Mouse (Mus musculus) layer of hippocampus, postnatal 10 days (tissue): ENCODE measurements at regions not wholly inside any gene's neighbourhood (a gene's known extent, or its start where the extent isn't known, plus 50 kb on each side); places are given as distances from the start of the nearest gene placed in this dataset.

Source experiments
- DNase-seq, 2 experiments: peaks; one replicate each; pipeline ENCODE4 v3.0.0; 2021; ENCODE audit warnings: low spot score in 2 of 2
- microRNA-seq, 2 experiments: library from miRNA; unstranded; fragments of <30 nt; microRNA quantifications; one replicate each; pipeline ENCODE4 v1.2.0; 2021

DNA sequence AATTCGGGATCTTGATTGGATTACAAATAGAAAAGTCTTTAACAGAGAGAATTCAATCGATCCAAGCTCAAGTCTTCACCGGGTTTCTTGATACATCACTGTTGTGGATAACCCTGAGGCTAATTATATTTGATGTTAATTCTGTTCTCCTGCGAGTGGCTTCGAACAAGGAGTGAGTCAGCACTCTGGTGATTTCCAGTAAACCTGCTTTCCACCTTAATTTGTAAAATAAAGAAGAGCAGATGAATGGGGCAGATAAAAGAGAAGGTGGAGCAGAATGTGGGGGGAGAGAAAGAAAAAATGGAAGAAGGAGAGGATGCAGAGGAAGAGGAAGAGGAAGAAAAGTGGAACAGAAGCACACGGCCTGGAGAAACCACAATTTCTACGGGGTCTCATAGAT is 137.5 kb upstream of the Tll1 start:
- DNase-seq, result no peak

DNA sequence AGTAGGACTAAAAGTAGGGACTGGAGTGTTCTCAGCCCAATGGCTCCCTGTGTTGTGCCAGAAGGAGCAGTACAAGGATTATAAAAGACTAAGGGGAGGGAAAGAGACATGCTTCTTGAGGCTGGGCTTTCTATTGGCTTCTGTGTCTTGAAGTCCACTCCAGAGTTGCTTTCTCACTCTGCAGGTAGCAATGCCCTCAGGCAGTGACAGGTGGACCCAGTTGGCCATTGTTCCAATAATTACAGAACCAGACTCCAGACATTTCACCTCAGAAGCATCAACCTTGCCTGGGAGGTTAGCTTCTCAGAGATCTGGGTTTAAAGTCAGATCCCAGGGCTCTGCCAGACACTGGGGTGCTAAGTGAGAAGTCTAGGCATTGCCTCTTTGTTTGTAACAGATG is 136.3 kb upstream of the Tll1 start:
- no peak for DNase-seq

DNA sequence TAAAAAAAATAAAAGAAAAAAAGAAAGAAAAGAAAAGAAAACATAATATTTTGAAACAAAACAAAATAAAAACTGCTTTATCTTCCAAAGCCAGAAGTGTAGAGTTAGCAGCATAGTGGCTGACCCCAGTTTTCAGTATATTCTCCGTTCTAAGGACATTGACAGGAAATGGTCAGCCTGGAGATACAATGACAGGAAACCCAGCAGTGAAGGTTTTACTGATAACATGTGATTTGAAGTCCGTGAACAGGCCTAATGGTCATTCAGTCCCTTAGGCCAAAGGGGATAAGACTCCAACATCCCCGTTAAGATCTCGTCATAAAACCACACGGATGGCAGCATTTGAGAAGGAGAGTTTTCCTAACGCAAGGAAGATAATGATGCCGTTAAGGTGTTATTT is 131.3 kb upstream of the Tll1 start:
- DNase-seq, result no peak

DNA sequence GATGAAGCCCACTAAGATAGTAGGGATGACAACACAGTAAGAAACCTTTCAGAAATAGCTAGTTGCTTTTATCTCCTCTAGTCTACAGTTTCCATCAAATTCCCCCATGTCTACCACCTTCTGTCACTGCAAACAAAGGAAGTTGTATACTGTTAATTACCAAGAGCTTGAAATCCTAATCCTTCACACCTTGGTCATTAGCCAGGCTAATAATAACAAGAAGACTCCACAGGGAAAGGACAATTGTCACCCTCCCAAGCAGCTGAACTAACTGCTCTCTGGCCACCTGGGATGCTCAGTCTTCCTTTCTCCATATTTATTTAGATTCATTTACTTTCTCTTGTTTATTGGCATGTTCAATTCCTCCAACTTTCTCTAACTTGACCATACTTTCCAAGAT is 130.5 kb upstream of the Tll1 start:
- DNase-seq, result no peak

DNA sequence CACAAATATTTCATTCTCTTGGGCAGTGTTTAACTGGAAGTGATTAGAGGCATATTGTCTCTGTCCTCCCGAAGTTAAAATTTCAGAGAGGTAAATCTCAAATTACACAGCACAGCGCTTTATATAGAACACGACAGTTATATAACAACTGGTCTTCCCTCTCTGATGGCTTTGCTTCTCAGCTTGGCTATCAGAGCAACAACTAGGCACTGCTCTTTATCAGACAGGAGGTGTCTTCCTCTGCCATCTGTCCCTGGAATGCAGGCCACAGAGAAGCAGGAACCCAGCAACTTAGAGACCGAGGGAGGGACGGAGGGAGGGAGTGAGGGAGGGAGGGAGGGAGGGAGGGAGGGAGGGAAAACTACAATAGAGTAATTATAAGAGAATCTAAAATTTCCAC is 129.4 kb upstream of the Tll1 start:
- DNase-seq, result no peak

DNA sequence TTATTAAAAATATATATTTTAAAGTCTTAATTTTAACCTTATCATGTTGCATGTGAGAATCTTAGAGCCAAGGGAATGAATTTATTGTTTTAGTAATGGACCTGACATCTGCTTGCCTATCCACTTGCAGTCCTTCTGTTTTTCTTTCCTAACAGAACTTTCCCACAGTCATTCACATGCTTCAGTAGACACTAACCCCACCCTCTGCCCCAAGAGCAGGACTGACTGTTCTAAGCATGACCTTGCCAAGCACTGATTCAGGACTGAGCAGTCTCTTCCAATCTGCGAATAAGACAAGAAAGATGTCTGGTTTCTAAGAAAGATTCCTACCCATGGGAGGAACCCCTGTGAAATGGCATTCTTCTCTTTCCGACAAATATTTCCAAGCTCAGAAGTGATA is 117.9 kb upstream of the Tll1 start:
- DNase-seq, result no peak

DNA sequence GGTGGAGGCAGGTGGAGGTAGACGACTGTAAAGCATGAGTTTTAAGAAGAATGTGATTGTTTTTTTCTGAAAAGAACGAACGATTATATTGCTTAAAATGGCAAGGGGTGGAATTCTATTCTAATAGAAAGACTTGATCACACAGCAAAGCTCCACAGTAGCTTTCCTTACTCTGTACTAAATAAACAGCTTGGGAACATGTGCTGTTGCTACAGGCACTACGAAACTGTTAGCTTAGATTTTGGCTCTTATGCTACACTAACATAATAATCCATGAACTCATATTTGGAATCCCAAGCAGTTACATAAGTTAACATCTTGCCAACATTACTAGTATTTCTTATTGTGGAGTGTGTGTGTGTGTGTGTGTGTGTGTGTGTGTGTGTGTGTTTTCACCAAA is 114.3 kb upstream of the Tll1 start:
- DNase-seq, result no peak

DNA sequence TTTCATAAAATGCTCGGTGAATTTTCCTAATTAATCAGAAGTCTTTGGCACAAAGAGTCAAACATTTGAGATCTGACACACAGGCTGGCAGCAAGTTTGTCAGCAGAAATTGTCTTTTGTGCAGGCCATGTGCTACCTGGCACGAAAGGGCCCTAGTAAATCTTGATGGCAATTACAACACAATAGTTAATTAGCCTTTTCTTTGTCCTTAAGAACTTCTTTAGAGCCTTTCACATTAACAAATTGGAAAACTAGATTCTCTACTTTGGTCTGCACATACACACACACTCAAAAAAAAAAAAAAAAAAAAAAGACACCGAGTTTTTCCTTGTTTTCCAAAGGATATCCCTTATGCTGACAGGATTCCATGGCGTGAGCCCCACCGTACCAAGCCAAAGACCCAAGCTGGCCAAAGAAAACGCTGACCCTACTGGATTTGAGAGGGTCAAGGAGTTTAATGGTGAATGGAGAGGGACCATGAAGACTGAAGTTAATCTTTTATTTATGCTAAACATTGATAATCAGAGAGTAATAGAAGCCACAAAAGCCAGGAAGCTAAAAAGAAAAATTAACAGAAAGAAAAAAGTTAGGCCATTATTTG is 113.2 kb upstream of the Tll1 start:
- DNase-seq, result no peak

DNA sequence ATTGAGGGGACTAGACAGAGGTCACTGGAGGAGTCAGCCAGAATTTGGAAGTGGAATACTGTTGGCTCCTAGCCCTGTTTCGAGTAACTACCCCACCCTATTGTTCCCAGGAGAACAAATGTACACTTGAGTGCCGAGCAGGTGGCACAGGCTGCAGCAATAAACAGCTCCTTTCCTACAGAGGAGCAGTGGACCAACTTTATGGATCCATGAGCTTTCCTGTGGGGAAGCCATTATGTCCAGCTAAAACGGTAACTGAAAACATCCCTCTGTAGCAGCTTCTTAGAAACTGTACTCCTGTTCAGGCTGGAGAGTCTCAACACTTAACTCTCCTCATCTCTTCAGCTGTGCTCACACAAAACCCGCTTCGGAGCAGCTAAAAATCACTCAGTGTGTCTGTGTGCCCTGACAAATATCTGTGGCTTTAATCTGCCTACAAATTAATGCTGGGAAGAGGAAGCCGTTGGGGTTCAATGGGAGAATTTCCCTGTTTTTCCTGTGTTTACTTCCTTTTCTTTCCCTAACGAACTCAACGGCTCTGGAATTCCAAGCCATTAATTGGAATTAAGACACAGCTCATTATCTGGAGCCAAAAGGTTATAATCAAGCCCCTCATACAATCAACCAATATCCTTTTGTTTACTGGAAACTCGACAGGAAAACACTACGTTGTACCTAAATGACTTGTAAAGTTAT is 112.6 kb upstream of the Tll1 start:
- no peak for DNase-seq

DNA sequence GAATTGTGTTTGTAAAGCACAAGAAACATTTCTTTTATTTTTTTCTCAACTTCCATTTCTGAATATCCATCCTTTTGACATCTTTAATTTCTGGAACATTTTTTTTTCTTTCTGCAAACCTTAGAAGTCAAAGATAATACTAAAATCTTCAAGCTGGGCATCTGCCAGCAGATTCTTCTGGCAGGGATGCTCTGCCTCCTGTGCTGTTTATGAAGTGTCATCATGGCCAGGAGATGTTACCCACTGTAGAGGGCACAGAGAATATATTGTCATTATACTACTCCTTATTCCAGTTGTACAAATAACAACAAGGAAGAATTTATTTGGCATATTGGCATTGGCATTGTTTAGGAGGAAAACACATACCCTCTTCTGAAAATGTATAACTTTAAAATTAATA is 111.7 kb upstream of the Tll1 start:
- DNase-seq, result no peak

DNA sequence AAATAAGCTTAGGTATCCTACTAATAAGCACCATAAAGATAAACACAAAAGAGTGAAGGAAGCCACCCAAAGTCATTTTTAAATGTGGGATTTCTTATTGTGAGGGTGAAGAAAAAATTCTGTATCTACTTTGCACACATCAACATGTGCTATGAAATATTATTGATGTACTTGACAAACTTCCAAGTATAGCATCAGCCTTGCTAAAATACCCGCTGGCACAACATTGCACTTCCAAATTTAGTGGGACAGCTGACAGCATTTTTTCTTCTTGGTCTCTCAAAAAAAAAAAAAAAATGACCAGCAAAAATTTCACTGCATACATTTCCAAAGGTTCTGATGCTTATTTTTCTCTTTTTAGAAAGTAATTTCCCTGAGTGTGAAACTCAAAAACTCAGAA is 101.9 kb upstream of the Tll1 start:
- DNase-seq, result no peak

DNA sequence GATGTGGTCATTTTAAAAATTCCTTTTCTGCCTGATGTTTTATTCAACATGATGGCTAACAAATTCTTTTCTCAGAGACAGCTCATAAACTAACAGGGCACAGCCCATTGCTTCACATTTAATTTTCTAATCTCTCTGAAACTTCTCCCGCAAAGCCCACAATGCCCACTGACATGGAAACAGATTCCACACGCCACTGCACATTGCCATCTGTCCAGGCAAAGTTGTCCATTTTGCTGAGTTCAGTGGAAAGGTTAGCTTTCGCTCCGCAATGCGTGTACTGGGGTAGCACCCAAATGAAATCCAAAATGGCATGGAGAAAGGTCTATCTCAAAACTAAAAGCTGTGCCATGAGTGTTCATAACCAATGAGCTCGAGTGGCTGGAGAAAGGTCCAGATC is 76.7 kb upstream of the Tll1 start:
- DNase-seq, result no peak

DNA sequence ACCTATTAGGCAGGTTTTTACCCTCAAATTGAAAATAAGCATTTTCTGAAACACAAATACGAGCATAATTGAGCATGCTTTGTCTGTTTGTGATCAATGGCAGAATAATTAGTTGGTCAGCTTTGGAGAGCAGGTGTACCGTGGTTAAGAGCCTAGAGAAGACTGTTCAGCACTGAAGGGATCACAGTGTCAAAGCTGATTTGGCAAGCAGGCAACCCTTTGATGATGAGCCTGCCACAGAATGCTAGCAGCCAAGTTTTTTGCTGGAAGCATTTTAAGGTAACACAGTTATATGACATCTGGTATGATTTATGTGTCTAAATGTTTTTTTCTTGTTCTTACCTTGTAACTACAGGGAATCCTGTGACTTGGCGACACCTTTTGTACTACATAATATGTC is 75.5 kb upstream of the Tll1 start:
- DNase-seq, result no peak

DNA sequence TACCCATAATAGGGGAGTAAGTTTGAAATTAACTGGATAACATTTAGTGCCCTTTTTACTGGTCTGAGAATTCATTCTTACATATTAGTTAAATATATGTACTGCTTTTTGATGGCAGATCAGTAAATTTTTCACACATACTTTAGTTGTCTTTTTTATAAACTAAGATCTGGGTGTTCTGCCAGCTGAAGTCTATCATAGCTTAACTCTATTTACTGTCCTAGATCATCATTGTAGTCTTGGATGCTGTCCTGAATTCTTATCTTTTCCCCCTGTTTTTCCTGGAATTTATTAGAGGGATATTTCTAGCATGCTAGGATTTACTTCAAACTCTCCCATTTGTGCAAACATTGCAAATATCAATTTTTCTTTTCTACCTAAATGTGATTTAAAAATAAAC is 74.3 kb upstream of the Tll1 start:
- DNase-seq, result no peak

DNA sequence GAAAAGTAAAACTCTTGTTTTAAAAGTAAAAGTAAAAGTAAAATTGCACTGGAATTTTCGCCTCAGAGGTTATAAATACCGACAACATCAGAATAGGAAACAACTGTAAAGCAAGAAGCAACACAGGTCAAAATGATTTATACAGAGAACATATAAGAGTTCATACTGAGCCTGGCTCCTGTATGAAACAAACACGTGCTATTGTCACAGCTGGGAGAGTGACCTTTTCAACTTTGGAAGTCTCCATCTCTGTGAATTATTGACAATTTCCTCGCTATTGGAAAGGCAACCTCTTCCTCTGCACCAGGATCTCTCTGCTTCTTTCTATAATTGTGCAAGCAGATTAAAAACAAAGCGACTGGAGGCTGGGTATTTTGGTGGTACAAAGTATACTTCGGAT is 70.0 kb upstream of the Tll1 start:
- no peak for DNase-seq

DNA sequence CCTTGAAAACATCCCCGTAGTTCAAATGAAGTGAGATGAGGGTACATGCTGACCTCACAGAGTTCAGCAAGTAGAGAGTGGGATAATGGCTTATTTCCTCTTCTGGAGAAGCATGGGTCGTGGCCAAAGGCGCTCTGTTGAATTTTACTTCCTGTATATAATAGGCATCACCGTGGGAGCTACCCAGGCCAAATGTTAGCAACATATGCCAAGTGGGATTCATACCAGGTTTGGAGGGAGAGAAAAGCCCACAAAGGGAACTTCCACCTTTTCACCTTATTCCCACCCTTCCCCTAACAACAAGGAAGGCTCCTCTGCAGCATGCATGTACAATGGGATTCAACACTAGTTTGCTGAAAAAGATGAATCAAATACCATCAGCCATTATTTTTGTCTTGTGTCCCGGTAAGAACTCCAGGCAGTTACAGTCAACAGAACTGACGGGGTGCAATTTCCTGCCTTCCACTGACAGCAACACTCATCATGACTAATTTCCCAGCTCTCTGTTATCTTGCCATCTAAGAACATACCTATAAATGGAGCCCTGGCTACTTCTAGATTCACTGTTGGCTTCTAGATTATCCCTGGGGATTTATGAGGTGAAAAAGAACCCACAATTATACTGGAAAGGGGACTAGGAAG is 59.4 kb upstream of the Tll1 start:
- no peak for DNase-seq

Small RNA genes in the stretch of these regions (microRNA-seq; reads per million reads assigned to microRNA genes)
- gene Mir710, result 0 reads per million in 2 experiments
